Mouse (Mus musculus): ENCODE results near the gene Bik.

DNA sequence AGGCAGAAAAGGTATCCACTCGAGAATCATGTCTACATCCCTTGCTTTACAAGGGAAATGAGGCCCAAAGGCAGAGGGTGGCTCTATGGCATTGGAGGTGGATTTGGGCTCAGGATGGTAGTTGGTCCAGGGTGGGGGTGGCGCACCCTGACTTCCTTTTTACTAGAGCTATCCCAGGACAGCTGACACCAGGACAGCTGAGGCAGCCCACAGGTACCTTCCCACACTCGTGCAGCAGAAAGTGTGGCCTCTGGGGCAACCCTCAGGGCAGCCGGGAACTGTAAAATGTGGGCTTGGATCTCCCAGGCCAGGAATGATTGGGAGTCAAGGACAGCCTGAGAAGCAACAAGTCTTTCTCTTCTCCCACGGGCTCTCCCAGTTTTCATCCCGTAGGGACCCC lies 65.1 kb downstream of the Bik start:
- TF ChIP-seq CTCF (IDR thresholded peaks at IDR 0.05; ENCODE audit: low read depth) (no peak), EP300 (IDR thresholded peaks at IDR 0.05; ENCODE audit: low read depth) (no peak)
